Mouse (Mus musculus) spleen, adult 2 months (tissue): ENCODE measurements at regions not wholly inside any gene's neighbourhood (a gene's known extent, or its start where the extent isn't known, plus 50 kb on each side); places are given as distances from the start of the nearest gene placed in this dataset.

Source experiments
- CTCF ChIP-seq: fragments of 200-500 bp; IDR thresholded peaks from 2 replicates; pipeline ENCODE4 v1.5.1; 2011; ENCODE audit warnings: mild to moderate bottlenecking, inconsistent platforms; ENCODE audit not compliant: insufficient read depth, insufficient read length, insufficient replicate concordance; ENCODE audit errors: extremely low read depth
- POLR2A ChIP-seq: fragments of 200-500 bp; IDR thresholded peaks from 2 replicates; pipeline ENCODE4 v1.6.1; 2011; ENCODE audit warnings: low read depth, low read length, inconsistent platforms

- no peak for TF ChIP-seq CTCF
- TF ChIP-seq POLR2A, result no peak
These were observed 209.3 kb upstream of the Nlrp1b start for GRCm38 (mm10) chr11:71439871-71440270.
